In the genomic region with DNA sequence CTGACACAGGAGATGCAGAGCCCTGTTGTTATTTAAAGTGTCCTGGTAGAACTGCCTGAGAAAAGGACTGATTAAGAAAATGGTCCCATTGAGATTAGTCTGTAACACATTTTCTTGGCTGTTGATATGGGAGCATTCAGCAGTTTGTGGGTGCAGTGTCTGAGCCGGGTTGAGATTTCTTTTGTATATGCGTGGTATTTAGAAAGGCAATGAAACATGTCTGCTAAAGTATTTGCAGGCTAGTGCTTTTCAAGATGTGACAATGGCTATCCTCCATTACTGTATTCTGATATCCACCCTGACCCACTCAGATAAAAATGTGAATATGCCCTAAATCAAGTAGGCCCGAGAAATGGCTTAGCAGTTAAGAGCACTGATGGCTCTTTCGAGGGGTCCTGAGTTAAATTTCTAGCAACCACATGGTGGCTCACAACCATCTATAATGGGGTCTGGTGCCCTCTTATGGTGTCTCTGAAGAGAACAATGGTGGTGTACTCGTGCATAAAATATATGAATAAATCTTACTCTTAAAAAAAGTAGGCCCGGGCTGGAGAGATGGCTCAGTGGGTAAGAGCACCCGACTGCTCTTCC, we compare ENCODE assay signal across 8 mouse cellular contexts. TPM values are rescaled to one million over a fixed set of nuclear protein-coding genes. Genes with fewer than 3 reads are reported as not detected.
DNase-seq lines count a peak whose midpoint lies in the region; ATAC-seq and TF ChIP-seq lines count a peak whose summit lies in the region.

No protein-coding gene starts in this region.

- H3K79me2 ChIP-seq in CH12.LX (replicated peaks; ENCODE audit: control insufficient read depth, extremely low read depth, insufficient read depth, poor library complexity, severe bottlenecking) = peaks cover 29% of the 10 kb centered on the region
- peaks cover 53% of the 10 kb centered on the region for H3K79me2 ChIP-seq in macrophage (ENCODE audit: inconsistent target)

- peak overlapping the region; percentile 92 for H3K9ac ChIP-seq in heart, embryonic 14.5 days (ENCODE audit: low read length)
- H3K9ac ChIP-seq in CH12.LX (ENCODE audit: insufficient read depth, low read depth) = peak overlapping the region; percentile 94
- peak overlapping the region; percentile 89 for H3K9ac ChIP-seq in forebrain, embryonic 13.5 days

- TF ChIP-seq POLR2A in CH12.LX (IDR thresholded peaks at IDR 0.05; ENCODE audit: low read depth, low read length) = no peak; the same call in 1 of the 2 replicates

- H3K27me3 ChIP-seq in heart, embryonic 14.5 days (ENCODE audit: control insufficient read depth, insufficient read depth, low read length) = no peaks in the 10 kb centered on the region
- no peaks in the 10 kb centered on the region for H3K27me3 ChIP-seq in CH12.LX (replicated peaks)
- H3K27me3 ChIP-seq in forebrain, embryonic 13.5 days = no peaks in the 10 kb centered on the region

- H3K4me1 ChIP-seq in heart, embryonic 14.5 days (ENCODE audit: control insufficient read depth in 2 of 2, insufficient read depth in 2 of 2, low read length in 2 of 2) = peaks cover 14 to 29% of the 10 kb centered on the region in 2 experiments
- H3K4me1 ChIP-seq in CH12.LX (ENCODE audit: control insufficient read depth in 1 of 2, insufficient read depth in 2 of 2) = peaks cover 2 to 39% of the 10 kb centered on the region in 2 experiments; a peak in 2 of 4 replicates
- H3K4me1 ChIP-seq in forebrain, embryonic 13.5 days = peaks cover 42% of the 10 kb centered on the region

- peak overlapping the region; percentile 92 to 97 for H3K4me3 ChIP-seq in heart, embryonic 14.5 days (ENCODE audit: control insufficient read depth in 1 of 2, insufficient read depth in 1 of 2, low read depth in 1 of 2, low read length in 2 of 2)
- peak overlapping the region; percentile 75 to 91 (median 82) for H3K4me3 ChIP-seq in CH12.LX (replicated peaks in 1 of 3; ENCODE audit: low read depth in 2 of 3, low read length in 2 of 3, poor library complexity in 1 of 3)
- peak overlapping the region; percentile 84 for H3K4me3 ChIP-seq in forebrain, embryonic 13.5 days
- peak overlapping the region; percentile 69 for H3K4me3 ChIP-seq in macrophage (ENCODE audit: inconsistent target)

- no peak for TF ChIP-seq RAD21 in CH12.LX (IDR thresholded peaks at IDR 0.05; ENCODE audit: low read depth, low read length)

- TF ChIP-seq EP300 in CH12.LX (IDR thresholded peaks at IDR 0.05; ENCODE audit: low read length) = no peak

- H3K9me3 ChIP-seq in heart, embryonic 14.5 days (ENCODE audit: control insufficient read depth, low read length) = no peaks in the 10 kb centered on the region
- no peaks in the 10 kb centered on the region for H3K9me3 ChIP-seq in CH12.LX (replicated peaks; ENCODE audit: low read length)
- no peaks in the 10 kb centered on the region for H3K9me3 ChIP-seq in forebrain, embryonic 13.5 days (replicated peaks)

- H3K36me3 ChIP-seq in heart, embryonic 14.5 days (ENCODE audit: control insufficient read depth, insufficient read depth, low read length) = peaks cover 31% of the 10 kb centered on the region
- H3K36me3 ChIP-seq in CH12.LX (replicated peaks in 1 of 2; ENCODE audit: control insufficient read depth in 1 of 2, insufficient read depth in 1 of 2, low read length in 1 of 2) = peaks cover 20 to 34% of the 10 kb centered on the region in 2 experiments
- H3K36me3 ChIP-seq in forebrain, embryonic 13.5 days (ENCODE audit: poor library complexity, severe bottlenecking) = peaks cover 33% of the 10 kb centered on the region
- H3K36me3 ChIP-seq in macrophage (ENCODE audit: inconsistent target) = peaks cover 14% of the 10 kb centered on the region

- DNase-seq in heart, adult 9 months (ENCODE audit: low spot score in 2 of 2) = no peak
- DNase-seq in CH12.LX (ENCODE audit: extremely low read depth) = no peak
- no peak for DNase-seq in urinary bladder, adult 18-20 months (ENCODE audit: low spot score in 2 of 2)
- DNase-seq in adrenal gland, adult 18-20 months (ENCODE audit: low spot score in 2 of 2) = no peak
- no peak for DNase-seq in spleen, postnatal 10 days (ENCODE audit: low spot score in 2 of 2)

- peak in 1 of 2 experiments; percentile 44; a peak in 2 of 4 replicates for TF ChIP-seq CTCF in CH12.LX (conservative IDR thresholded peaks at IDR 0.05 in 1 of 2, IDR thresholded peaks at IDR 0.05 in 1 of 2; ENCODE audit: low read depth in 2 of 2, low read length in 2 of 2)

- in situ Hi-C loops in CH12.LX (cut with MboI; ENCODE audit: low pct_ligation_motif_present, low pct_unique_long_range_greater_than_20kb, low sequenced_read_pairs) = loop anchor here (10.0 kb wide), 2 partner anchors 361 to 421 kb away; a partner anchor contains a TSS

- ATAC-seq in heart, embryonic 14.5 days (ENCODE audit: insufficient number of reproducible peaks, insufficient read depth, low FRiP score, low read depth) = no peak
- ATAC-seq in forebrain, embryonic 13.5 days = no peak

- H3K27ac ChIP-seq in heart, embryonic 14.5 days (replicated peaks in 1 of 2; ENCODE audit: control insufficient read depth in 1 of 2, insufficient read depth in 1 of 2, low read depth in 2 of 2, low read length in 2 of 2) = peak overlapping the region; percentile 87 to 97
- H3K27ac ChIP-seq in CH12.LX (ENCODE audit: insufficient read depth, low read depth) (no peak overlapping the region; the same call in 1 of the 2 replicates), macrophage (peak overlapping the region; percentile 69)
- H3K27ac ChIP-seq in forebrain, embryonic 13.5 days = peak overlapping the region; percentile 88

- H3K4me2 ChIP-seq in heart, embryonic 14.5 days (ENCODE audit: low read length) = peak overlapping the region; percentile 87
- H3K4me2 ChIP-seq in CH12.LX (ENCODE audit: insufficient read depth, low read depth, poor library complexity, severe bottlenecking) = peak overlapping the region; percentile 54; the same call in 1 of the 2 replicates
- peak overlapping the region; percentile 79 for H3K4me2 ChIP-seq in forebrain, embryonic 13.5 days

- dilution Hi-C loops in CH12.LX (cut with MboI; ENCODE audit: extremely low pct_ligation_motif_present, extremely low pct_unique_long_range_greater_than_20kb, low sequenced_read_pairs) = no loop called here

- 4% methylated on average over 7 of the region's 7 CpGs for WGBS in heart, embryonic 14.5 days
- WGBS in forebrain, embryonic 13.5 days = under 1% methylated on average over 7 of the region's 7 CpGs
- WGBS in macrophage (ENCODE audit: missing documents) = 8% methylated on average over 6 of the region's 7 CpGs

TF ChIP-seq in CH12.LX, 34 proteins besides CTCF, POLR2A, EP300 and RAD21 (continues in another document):
- TF ChIP-seq MAX (IDR thresholded peaks at IDR 0.05; ENCODE audit: low read length) = peak; percentile 25
- peak; percentile 65; the same call in 1 of the 2 replicates for TF ChIP-seq MYC (IDR thresholded peaks at IDR 0.05; ENCODE audit: low read depth, low read length)
- TF ChIP-seq USF1 (IDR thresholded peaks at IDR 0.05; ENCODE audit: low read depth, low read length) = no peak
- TF ChIP-seq NRF1 (IDR thresholded peaks at IDR 0.05; ENCODE audit: low read depth, low read length) = no peak
- no peak for TF ChIP-seq SMC3 (IDR thresholded peaks at IDR 0.05; ENCODE audit: low read depth, low read length)
- 0 out of 2 replicates have a peak, but pooled peaks have one; percentile 10 for TF ChIP-seq KAT2A (IDR thresholded peaks at IDR 0.05; ENCODE audit: insufficient replicate concordance, low read length)
- no peak for TF ChIP-seq CHD2 (IDR thresholded peaks at IDR 0.05; ENCODE audit: low read length)
- TF ChIP-seq MAZ (IDR thresholded peaks at IDR 0.05; ENCODE audit: low read depth, low read length) = no peak
- TF ChIP-seq MAFK (IDR thresholded peaks at IDR 0.05; ENCODE audit: insufficient replicate concordance, low read length) = no peak
- TF ChIP-seq ELF1 (IDR thresholded peaks at IDR 0.05; ENCODE audit: low read depth, low read length) = no peak
- TF ChIP-seq PAX5 (IDR thresholded peaks at IDR 0.05; ENCODE audit: low read length) = no peak
- TF ChIP-seq RCOR1 (conservative IDR thresholded peaks at IDR 0.05; ENCODE audit: low read depth, low read length) = no peak
- no peak for TF ChIP-seq ZKSCAN1 (IDR thresholded peaks at IDR 0.05; ENCODE audit: borderline replicate concordance, low read depth, low read length)
- TF ChIP-seq ZMIZ1 (IDR thresholded peaks at IDR 0.05; ENCODE audit: low read depth, low read length) = no peak
- TF ChIP-seq IRF4 (IDR thresholded peaks at IDR 0.05; ENCODE audit: low read depth, low read length) = no peak
- TF ChIP-seq ETS1 (conservative IDR thresholded peaks at IDR 0.05; ENCODE audit: low read depth, low read length) = no peak
- TF ChIP-seq ZC3H11A (IDR thresholded peaks at IDR 0.05; ENCODE audit: low read depth, low read length) = no peak
- no peak for TF ChIP-seq NELFE (IDR thresholded peaks at IDR 0.05; ENCODE audit: low read depth, low read length)
- TF ChIP-seq TCF12 (IDR thresholded peaks at IDR 0.05; ENCODE audit: low read depth, low read length) = no peak
- TF ChIP-seq HCFC1 (IDR thresholded peaks at IDR 0.05; ENCODE audit: low read depth, low read length) = no peak

RNA-seq across cellular contexts. Expression of a gene that starts 1.2 kb away (rescaled TPM):
- 7.8 TPM in 2 replicates for polyA plus RNA-seq in heart, embryonic 14.5 days (2014; fragmentation: Nextera tagmentation; extraction: Ambion mirVana)
- total RNA-seq in CH12.LX (2012; rRNA removed) = 8.1 and 9.0 TPM in 2 replicates
- 4.1 and 5.1 TPM in 2 replicates for total RNA-seq in CH12.LX (2014; rRNA removed)
- 7.7 and 9.0 TPM in 2 replicates for polyA plus RNA-seq in CH12.LX (2012; ENCODE audit: insufficient read length, low read depth)
- polyA plus RNA-seq in forebrain, embryonic 13.5 days (2015; fragmentation: Nextera tagmentation; extraction: Ambion mirVana) = 5.6 and 6.2 TPM in 2 replicates
- 100 to 1,000 TPM; 140 to 707 (median 513) TPM for total RNA-seq in macrophage (2018; cell fraction: chromatin; rRNA removed)
- total RNA-seq in macrophage (2018; cell fraction: cytosol; rRNA removed) = 100 to 1,000 TPM; 148 to 640 (median 330) TPM
- total RNA-seq in macrophage (2018; cell fraction: nucleus; rRNA removed) = 100 to 1,000 TPM; 164 to 846 (median 558) TPM
- polyA plus RNA-seq in macrophage (2018) = 128 to 243 TPM (median 153 TPM) in 3 replicates
- 10 to 100 TPM; 56.3 to 72.9 TPM for total RNA-seq in adrenal gland, adult 18-20 months (2021)

RNA-seq across cellular contexts. Expression of a gene that starts 49.0 kb away (rescaled TPM):
- polyA plus RNA-seq in heart, embryonic 14.5 days (2014; fragmentation: Nextera tagmentation; extraction: Ambion mirVana) = 22.2 and 23.0 TPM in 2 replicates
- total RNA-seq in CH12.LX (2012; rRNA removed) = 157 and 186 TPM in 2 replicates
- 137 and 139 TPM in 2 replicates for total RNA-seq in CH12.LX (2014; rRNA removed)
- polyA plus RNA-seq in CH12.LX (2012; ENCODE audit: insufficient read length, low read depth) = 224 and 228 TPM in 2 replicates
- 46.7 and 50.0 TPM in 2 replicates for polyA plus RNA-seq in forebrain, embryonic 13.5 days (2015; fragmentation: Nextera tagmentation; extraction: Ambion mirVana)
- total RNA-seq in macrophage (2018; cell fraction: chromatin; rRNA removed) = 100 to 1,000 TPM in 1 of 26 experiments, 10 to 100 TPM in 25; 22.9 to 107 (median 48.0) TPM
- total RNA-seq in macrophage (2018; cell fraction: cytosol; rRNA removed) = 10 to 100 TPM; 16.7 to 23.4 (median 20.4) TPM
- 10 to 100 TPM; 16.6 to 64.4 (median 23.7) TPM for total RNA-seq in macrophage (2018; cell fraction: nucleus; rRNA removed)
- polyA plus RNA-seq in macrophage (2018) = 15.6 to 38.1 TPM (median 33.2 TPM) in 3 replicates
- total RNA-seq in adrenal gland, adult 18-20 months (2021) = 10 to 100 TPM; 30.6 to 35.9 TPM

Comparison
In these comparisons a context has a peak if more than half of its experiments do, and no peak if none do; other contexts are left out.
1. RNA of a gene that starts 1.2 kb away (polyA plus RNA-seq): 128 to 243 TPM in macrophage; 7.7 to 9.0 TPM in CH12.LX, 7.8 TPM in heart, embryonic 14.5 days and 5.6 to 6.2 TPM in forebrain, embryonic 13.5 days; every median in the first group is over 10 times any median in the second.
2. Peak in every context shown above with its lines, with median percentiles within 50 percentile points of each other: H3K4me2 ChIP-seq, H3K4me3 ChIP-seq and H3K9ac ChIP-seq.